Mouse (Mus musculus) liver, postnatal 0 days (tissue): ENCODE measurements around the gene Gm2056.
"Not testable (repeated sequence)": the region's sequence is repeated elsewhere in the genome, so short reads cannot be mapped to it uniquely, and the experiment has no call there.

Experiments used
- CTCF ChIP-seq: sonication (generic); IDR thresholded peaks from 2 replicates; pipeline ENCODE4 v1.5.1; 2016; ENCODE audit warnings: antibody characterized with exemption, low read depth
- EP300 ChIP-seq: IDR thresholded peaks from 2 replicates; pipeline ENCODE4 v1.6.1; 2016; ENCODE audit warnings: antibody characterized with exemption, low read depth, mild to moderate bottlenecking

DNA sequence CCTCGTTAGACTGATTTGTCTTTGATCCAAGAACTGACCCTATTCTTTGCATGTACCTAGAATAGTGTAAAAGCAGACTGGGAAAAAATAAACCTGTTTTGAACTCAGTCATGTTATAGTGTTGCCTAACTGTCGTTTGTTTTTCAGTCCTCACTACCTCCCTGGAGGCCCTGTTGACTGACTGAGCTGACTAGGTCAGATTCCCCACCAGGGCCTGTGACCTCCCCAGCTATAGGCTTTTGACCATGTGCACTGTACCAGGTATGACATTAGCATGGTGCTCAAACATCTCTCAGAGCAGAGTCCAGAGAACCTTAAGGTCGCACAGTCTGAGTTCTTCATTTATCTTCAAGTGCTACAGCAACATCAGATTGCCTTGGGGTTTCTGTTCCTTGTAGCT lies 22.7 kb upstream of the Gm2056 start:
- TF ChIP-seq EP300, CTCF: not testable (repeated sequence)
